Mouse (Mus musculus) ES-E14 (cell line): ENCODE data around the gene Usp47.

Experiments used
- CHD2 ChIP-seq: IDR thresholded peaks from 2 replicates; pipeline ENCODE4 v1.6.1; 2014; ENCODE audit warnings: mild to moderate bottlenecking, low read depth, low read length, inconsistent platforms
- MAFK ChIP-seq: IDR thresholded peaks from 2 replicates; pipeline ENCODE4 v1.6.1; 2014; ENCODE audit warnings: mild to moderate bottlenecking, low read depth, low read length, inconsistent platforms; ENCODE audit not compliant: insufficient read depth
- ZC3H11A ChIP-seq: IDR thresholded peaks from 2 replicates; pipeline ENCODE4 v1.6.1; 2012; ENCODE audit warnings: low read depth, mild to moderate bottlenecking, inconsistent platforms, low read length, borderline replicate concordance
- ZNF384 ChIP-seq: IDR thresholded peaks from 2 replicates; pipeline ENCODE4 v1.6.1; 2012; ENCODE audit warnings: low read depth, low read length, inconsistent platforms

DNA sequence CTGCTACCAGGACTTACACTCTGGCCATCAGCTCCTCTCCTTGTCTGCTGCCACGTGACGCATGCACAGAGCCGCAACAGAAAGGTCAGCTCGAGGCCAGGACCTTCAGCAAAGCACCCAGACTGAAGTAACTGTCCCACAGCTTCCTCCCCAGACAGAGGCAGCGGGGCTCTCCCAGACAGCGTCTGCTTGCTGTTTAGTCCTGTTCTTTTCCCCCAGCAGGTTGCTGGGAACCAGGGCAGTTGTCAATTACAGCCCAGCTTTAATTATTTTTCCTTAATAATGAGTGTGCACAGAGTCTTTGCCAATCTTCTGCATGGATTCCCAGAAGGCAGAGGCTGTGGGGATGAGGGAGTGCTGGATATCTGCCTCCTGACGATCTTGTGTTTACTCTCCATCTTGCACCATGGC lies 119.8 kb downstream of the Usp47 start:
- TF ChIP-seq ZC3H11A (no peak), MAFK (no peak), ZNF384 (no peak), CHD2 (no peak)
